Mouse (Mus musculus) spleen, adult 2 months (tissue): ENCODE results near the gene Rbm48.

ENCODE experiments used
- CTCF ChIP-seq: fragments of 200-500 bp; IDR thresholded peaks from 2 replicates; pipeline ENCODE4 v1.5.1; 2011; ENCODE audit warnings: mild to moderate bottlenecking, inconsistent platforms; ENCODE audit not compliant: insufficient read depth, insufficient read length, insufficient replicate concordance; ENCODE audit errors: extremely low read depth
- POLR2A ChIP-seq: fragments of 200-500 bp; IDR thresholded peaks from 2 replicates; pipeline ENCODE4 v1.6.1; 2011; ENCODE audit warnings: low read depth, low read length, inconsistent platforms

- TF ChIP-seq CTCF, result no peak
- no peak for TF ChIP-seq POLR2A
Observed at GRCm38 (mm10) chr5:3546226-3546625, 50.2 kb downstream of the Rbm48 start.
